Mouse (Mus musculus) spleen, adult 12 weeks (tissue): ENCODE results near the gene Maml1.

Experiments
- DNase-seq: peaks from one replicate; pipeline ENCODE4 v3.0.0; 2022; ENCODE audit warnings: low spot score

Gene Maml1

DNA sequence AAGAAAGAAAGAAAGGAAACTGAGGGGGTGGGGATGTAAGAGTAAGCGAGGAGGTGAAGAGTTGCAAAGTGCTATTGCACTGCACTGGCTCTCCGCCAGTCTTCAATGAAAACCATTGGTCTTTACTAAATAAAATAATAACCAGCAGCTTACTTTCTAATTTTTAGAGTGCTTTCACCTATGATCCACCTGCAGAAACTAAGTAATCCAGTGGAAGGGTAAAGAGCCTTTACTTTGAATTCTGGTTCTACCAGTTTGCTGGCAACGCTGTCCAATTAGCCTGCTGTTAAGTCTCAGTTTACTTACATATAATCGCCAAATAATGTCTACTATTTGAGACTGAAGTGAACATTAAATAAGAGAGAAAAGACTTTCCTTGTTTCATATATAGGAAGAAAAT is 13.1 kb downstream of the Maml1 start:
- DNase-seq, result no peak

DNA sequence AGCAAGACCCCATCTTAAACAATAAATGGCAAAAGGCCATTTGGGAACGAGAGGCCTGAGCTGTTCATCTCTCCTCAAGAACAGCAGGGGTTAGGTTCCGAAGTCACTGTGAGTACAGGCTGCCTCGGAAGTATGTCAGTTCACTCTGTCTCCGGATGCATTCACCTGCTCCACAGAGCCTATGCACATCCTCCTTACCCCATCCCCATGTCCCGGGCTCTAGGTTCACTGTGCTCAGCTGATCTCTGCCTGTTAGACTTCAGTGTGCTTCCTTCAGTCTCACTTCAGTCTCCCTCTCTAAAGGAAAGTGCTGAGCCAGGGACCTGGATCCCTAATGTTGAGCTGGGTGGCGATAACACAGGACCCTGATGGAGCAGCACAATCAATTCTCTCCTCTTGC is 14.4 kb downstream of the Maml1 start:
- no peak for DNase-seq

- no peak for DNase-seq
These were observed 15.1 kb downstream of the Maml1 start for GRCm38 (mm10) chr11:50277025-50277424.

- no peak for DNase-seq
These were observed 16.5 kb downstream of the Maml1 start for GRCm38 (mm10) chr11:50275568-50276151.

DNA sequence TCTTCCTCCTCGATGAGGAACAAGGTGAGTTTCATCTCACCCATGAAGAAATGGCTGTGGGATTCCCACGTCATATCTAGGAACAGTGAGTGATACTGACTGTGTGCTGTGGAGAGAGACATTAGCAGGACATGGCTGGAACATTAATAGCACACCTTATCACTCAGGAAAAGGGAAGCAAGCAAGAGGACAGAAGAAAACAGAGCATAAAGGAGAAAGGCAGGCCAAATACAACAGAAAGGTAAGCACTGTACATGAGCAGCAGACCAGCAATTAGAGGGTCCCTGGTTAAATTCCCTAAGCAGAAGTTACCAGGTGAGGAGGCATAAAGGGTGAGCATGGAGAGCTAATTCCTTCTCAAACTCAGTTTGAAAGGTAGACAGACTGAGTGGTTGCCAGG is 17.0 kb downstream of the Maml1 start:
- DNase-seq, result no peak

DNA sequence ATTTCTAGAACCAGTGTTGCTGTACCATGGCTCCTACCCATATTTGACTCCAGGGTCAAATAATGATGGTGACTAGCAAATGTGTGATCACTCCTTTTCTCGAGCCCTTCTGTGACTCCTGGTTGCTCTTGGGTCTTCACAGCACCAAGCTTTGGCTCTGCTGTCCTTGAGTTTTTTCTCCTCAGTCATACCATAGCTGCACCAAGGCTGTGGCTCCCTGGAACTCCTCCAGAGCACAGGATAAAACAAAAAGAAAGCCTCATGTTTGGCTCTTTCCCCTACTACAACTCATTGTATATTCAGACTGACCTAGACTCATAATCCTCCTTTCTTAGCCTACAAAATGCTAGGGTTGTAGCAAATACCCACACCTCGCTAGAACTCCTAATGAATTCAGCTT is 19.3 kb downstream of the Maml1 start:
- no peak for DNase-seq

- DNase-seq, result no peak
These were observed 22.2 kb downstream of the Maml1 start for GRCm38 (mm10) chr11:50269885-50270284.

GRCm38 (mm10) chr11:50269163-50269562 is 22.9 kb downstream of the Maml1 start:
- DNase-seq, result no peak

DNA sequence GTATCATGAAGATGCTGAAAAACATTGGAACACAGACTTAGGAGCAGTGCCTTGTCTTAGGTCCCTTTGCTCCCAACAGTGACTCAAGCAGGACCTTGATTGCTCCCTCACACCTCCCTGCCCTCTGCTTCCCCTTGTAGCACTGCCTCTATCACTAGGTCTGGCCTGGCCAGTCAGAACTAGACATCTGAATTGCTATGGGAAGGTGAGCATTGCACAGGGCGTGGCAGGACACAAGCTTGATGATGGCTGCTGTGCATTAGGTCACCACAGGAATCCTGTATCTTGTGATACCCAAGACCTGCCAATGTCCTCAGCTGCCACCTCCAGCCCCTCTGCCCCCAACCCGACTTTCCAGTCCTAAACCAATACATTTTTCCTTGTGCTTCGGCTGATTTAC is 25.1 kb downstream of the Maml1 start:
- DNase-seq, result no peak

- DNase-seq, result no peak
These were observed 26.2 kb downstream of the Maml1 start for GRCm38 (mm10) chr11:50265931-50266330.

- DNase-seq, result no peak
These were observed 28.9 kb downstream of the Maml1 start for GRCm38 (mm10) chr11:50263198-50263597.

GRCm38 (mm10) chr11:50262020-50262419 is 30.1 kb downstream of the Maml1 start:
- DNase-seq, result no peak

DNA sequence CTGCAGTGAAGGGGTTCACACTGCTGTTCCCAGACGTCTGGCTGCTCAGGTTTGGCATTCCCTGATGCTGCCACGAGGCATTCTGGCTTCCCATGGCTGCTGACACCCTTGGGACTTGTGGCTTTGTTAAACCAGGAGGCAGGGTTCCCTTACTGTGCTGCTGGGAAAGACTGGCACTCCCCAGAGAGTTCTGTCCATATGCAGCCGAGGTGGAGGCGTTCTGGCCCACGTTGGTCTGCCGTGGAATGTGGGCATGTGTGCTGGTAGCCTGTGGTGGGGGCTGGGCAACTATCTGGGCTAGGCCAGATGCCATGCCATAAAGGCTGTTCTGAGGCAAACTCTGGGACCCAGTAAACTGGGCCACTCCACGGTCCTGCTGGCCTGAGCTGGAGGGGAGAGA is 33.8 kb downstream of the Maml1 start:
- no peak for DNase-seq

DNA sequence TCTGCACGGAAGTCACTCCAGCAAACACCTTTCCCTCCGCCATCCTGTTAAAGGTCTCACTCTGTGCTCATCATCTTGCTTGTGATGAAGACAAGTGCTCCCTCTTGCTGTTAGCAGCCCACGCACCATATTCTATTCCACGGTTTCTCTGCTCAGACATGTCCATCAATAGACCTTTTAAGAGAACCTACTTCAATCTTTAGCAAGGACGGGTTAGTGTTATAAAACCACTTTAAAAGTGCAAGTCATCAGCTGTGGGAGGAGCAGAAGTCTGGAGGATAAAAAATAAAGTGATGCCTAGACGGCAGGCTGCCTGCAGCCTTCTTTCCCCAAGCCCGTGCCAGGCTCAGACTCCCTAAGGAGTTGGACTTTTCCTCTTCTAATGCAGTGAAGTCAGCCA is 35.5 kb downstream of the Maml1 start:
- no peak for DNase-seq

DNA sequence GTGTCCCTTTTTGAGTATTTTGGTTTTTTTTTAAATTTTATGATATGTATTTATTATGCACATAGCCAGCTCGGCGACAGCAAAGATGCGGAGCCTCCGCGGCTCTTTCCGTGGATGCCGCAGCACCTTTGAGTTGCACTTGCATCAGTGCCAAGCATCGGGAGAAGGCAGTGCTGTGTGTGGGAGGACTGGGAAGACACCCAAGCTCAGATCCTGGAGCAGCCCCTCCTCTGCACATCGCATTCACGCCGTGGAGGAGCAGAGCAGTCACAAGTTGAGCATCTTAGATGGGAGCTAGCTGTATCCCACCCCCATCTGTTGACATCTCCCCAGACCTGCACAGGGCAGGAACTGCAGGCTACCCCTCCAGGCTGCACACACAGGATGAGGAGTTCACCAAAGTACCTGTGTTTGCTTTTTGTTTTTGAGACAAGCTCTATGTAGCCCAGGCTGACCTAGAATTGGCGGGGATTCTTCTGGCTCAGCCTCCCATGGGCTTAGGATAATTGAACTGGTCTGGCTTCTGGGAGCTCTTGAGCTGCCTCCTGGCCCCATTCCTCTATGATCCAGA is 38.0 kb downstream of the Maml1 start:
- DNase-seq, result no peak

- DNase-seq, result no peak
These were observed 38.7 kb downstream of the Maml1 start for GRCm38 (mm10) chr11:50253393-50253792.

DNA sequence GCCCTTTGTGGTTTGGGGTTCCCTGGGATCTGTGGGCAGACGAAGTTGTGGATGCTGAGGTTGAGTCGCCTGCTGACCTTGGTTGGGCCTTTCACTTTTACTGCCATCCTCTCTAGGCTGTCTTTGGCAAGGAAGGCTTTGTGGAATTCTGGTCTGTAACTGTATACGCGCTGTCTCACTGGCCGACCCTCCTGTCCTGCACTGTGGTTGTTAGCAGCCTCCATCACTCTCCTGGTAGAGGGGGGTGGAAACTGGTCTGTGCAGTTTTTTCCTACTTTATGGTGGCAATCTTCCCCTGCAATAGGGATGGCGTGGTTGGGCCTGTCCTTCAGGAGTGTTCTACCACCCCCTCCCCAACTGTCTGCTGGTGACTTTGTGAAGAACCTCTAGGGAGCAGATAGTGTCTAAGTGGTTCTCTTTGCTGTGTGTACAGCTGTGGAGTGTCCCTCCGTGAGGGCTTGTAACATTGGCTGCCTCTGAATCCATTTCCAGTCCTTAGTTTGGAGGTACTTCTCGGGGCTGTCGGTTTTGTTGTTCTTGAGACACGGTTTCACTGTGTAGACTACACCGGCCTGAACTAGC is 39.3 kb downstream of the Maml1 start:
- DNase-seq, result no peak

DNA sequence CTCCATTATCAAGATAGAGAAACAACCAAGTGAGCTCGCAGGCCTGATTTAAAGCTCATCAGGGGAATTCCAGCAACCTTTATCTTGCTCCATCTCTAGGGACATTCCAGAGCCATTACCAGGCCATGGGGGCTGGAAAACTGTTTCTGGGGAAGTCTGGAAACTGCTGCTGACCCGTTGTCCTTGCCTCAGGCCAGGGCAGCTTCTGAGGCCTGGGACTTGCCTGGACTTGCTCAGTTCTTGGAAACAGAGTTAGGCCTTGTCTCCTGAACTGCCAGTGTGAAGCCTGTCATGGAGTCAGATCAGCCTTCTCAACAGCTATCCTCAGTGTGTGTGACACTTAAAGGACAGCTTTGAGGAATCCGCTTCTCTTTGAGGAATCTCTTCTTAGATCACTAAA is 39.9 kb downstream of the Maml1 start:
- DNase-seq, result no peak

- no peak for DNase-seq
These were observed 43.5 kb downstream of the Maml1 start for GRCm38 (mm10) chr11:50248473-50249171.

- DNase-seq, result no peak
These were observed 46.8 kb downstream of the Maml1 start for GRCm38 (mm10) chr11:50245269-50245668.

GRCm38 (mm10) chr11:50243926-50244325 is 48.2 kb downstream of the Maml1 start:
- DNase-seq, result no peak

DNA sequence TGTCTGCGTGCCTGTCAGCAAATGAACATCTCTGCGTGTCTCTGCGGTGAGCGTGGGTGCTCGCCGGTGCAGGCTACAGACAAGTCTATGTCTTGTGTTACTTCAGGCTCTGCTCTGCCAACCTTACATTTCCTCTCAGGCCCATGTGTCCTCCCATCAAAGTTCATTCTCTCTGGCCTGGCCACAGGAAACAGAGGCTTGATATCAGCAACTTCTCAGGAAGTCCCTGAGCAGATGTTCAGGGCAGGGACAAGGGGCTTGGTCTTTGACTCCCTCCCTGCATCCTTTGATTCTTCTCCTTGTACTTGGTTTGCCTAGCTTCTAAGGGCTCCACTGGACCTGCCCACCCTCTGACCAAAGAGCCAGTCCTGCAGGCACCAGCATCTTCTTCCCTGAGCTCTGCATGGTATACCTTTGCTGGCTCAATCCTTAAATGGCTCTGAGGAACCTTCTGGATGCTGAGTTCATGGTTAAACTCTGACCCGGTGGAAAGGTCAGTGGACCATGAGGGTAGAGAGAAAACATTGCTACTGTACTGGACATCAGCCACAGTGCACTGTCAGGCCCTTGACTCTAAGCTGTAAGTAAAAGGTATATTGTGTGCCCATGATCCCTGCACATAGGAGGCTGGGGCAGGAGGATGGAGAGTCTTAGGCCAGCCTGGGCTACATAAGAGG is 51.7 kb downstream of the Maml1 start:
- DNase-seq, result no peak
